Comparison of ENCODE assay signal across 9 mouse cellular contexts in genomic region chr8:35205536-35205935, GRCm38 (mm10).
DNase-seq lines count a peak whose midpoint lies in the region; ATAC-seq lines count a peak whose summit lies in the region.
"Had no signal": no experiment of that assay in that cellular context is flagged by ENCODE, and none has a peak within 500 bp of the region (broad histone marks: within the 10 kb centered on the region; RNA-seq: fewer than 3 reads in every experiment).

No protein-coding gene starts in this region.

- WGBS in forebrain, embryonic 11.5 days = 17% methylated on average over 8 of the region's 8 CpGs
- 15% methylated on average over 8 of the region's 8 CpGs for whole genome bisulfite sequencing in forebrain, embryonic 13.5 days
- 10% methylated on average over 8 of the region's 8 CpGs for WGBS in heart, embryonic 15.5 days

- no peak overlapping the region for H3K27ac ChIP-seq in forebrain, embryonic 11.5 days (ENCODE audit: low read depth, low read length)
- no peak overlapping the region for H3K27ac ChIP-seq in forebrain, embryonic 13.5 days
- peak overlapping the region; percentile 76 for H3K27ac ChIP-seq in heart, embryonic 15.5 days
- H3K27ac ChIP-seq: midbrain, embryonic 12.5 days had no signal

- no peaks in the 10 kb centered on the region for H3K27me3 ChIP-seq in forebrain, embryonic 11.5 days (ENCODE audit: control insufficient read depth, insufficient read depth, low read length)
- H3K27me3 ChIP-seq in forebrain, embryonic 13.5 days = no peaks in the 10 kb centered on the region
- H3K27me3 ChIP-seq in heart, embryonic 15.5 days = no peaks in the 10 kb centered on the region
- H3K27me3 ChIP-seq: midbrain, embryonic 12.5 days had no signal

- H3K4me2 ChIP-seq in forebrain, embryonic 11.5 days (ENCODE audit: low read depth, low read length, severe bottlenecking) = no peak overlapping the region
- no peak overlapping the region for H3K4me2 ChIP-seq in forebrain, embryonic 13.5 days
- H3K4me2 ChIP-seq in heart, embryonic 15.5 days = peak overlapping the region; percentile 54
- H3K4me2 ChIP-seq: midbrain, embryonic 12.5 days had no signal

- ATAC-seq in forebrain, embryonic 11.5 days (replicated peaks; ENCODE audit: low FRiP score) = no peak
- ATAC-seq in forebrain, embryonic 13.5 days = no peak
- ATAC-seq in heart, embryonic 15.5 days (replicated peaks; ENCODE audit: insufficient number of reproducible peaks, insufficient read depth, low FRiP score, low read depth) = no peak; the same call in 1 of the 2 replicates
- 0 out of 2 replicates have a peak, but pooled peaks have one; percentile 17 for ATAC-seq in megakaryocyte, adult 5-6 weeks (ENCODE audit: poor library complexity, severe bottlenecking)

- H3K9ac ChIP-seq in forebrain, embryonic 11.5 days (ENCODE audit: low read length) = no peak overlapping the region
- no peak overlapping the region for H3K9ac ChIP-seq in forebrain, embryonic 13.5 days
- H3K9ac ChIP-seq in heart, embryonic 15.5 days = no peak overlapping the region
- H3K9ac ChIP-seq: midbrain, embryonic 12.5 days had no signal

- DNase-seq in forebrain, embryonic 11.5 days (ENCODE audit: low spot score) = peak; percentile 66
- DNase-seq in R1 (ENCODE audit: low read depth, low spot score) = peak; percentile 82
- peak; percentile 28 to 59 for DNase-seq in cerebellum, postnatal 25 days
- peak; percentile 79 to 83 for DNase-seq in kidney, postnatal 4 days
- peak; percentile 80 for DNase-seq in thymus, postnatal 0 days (ENCODE audit: low spot score)

- no peaks in the 10 kb centered on the region for H3K36me3 ChIP-seq in forebrain, embryonic 11.5 days (ENCODE audit: control insufficient read depth, insufficient read depth, low read length)
- H3K36me3 ChIP-seq in forebrain, embryonic 13.5 days (ENCODE audit: poor library complexity, severe bottlenecking) = no peaks in the 10 kb centered on the region
- H3K36me3 ChIP-seq in heart, embryonic 15.5 days = no peaks in the 10 kb centered on the region
- H3K36me3 ChIP-seq: midbrain, embryonic 12.5 days had no signal

- H3K4me3 ChIP-seq in forebrain, embryonic 11.5 days (ENCODE audit: low read depth, low read length) = no peak overlapping the region
- no peak overlapping the region for H3K4me3 ChIP-seq in forebrain, embryonic 13.5 days
- peak overlapping the region; percentile 25 for H3K4me3 ChIP-seq in heart, embryonic 15.5 days
- H3K4me3 ChIP-seq: midbrain, embryonic 12.5 days had no signal

- no peaks in the 10 kb centered on the region for H3K9me3 ChIP-seq in forebrain, embryonic 11.5 days (ENCODE audit: control insufficient read depth, low read length)
- H3K9me3 ChIP-seq in forebrain, embryonic 13.5 days (replicated peaks) = no peaks in the 10 kb centered on the region
- no peaks in the 10 kb centered on the region for H3K9me3 ChIP-seq in heart, embryonic 15.5 days (replicated peaks)
- H3K9me3 ChIP-seq: midbrain, embryonic 12.5 days had no signal

- no peaks in the 10 kb centered on the region; the same call in 1 of the 2 replicates for H3K4me1 ChIP-seq in forebrain, embryonic 11.5 days (replicated peaks; ENCODE audit: control insufficient read depth, insufficient read depth, low read length)
- H3K4me1 ChIP-seq in forebrain, embryonic 13.5 days = no peaks in the 10 kb centered on the region
- H3K4me1 ChIP-seq in heart, embryonic 15.5 days (replicated peaks) = peaks cover 31% of the 10 kb centered on the region
- H3K4me1 ChIP-seq: midbrain, embryonic 12.5 days had no signal
